Mouse (Mus musculus) ovary, postnatal 14 days (tissue): ENCODE measurements around the gene Gatad2b.

Source experiments
- DNase-seq: peaks from one replicate; pipeline ENCODE4 v3.0.0; 2022; ENCODE audit warnings: low spot score

The Gatad2b gene

DNA sequence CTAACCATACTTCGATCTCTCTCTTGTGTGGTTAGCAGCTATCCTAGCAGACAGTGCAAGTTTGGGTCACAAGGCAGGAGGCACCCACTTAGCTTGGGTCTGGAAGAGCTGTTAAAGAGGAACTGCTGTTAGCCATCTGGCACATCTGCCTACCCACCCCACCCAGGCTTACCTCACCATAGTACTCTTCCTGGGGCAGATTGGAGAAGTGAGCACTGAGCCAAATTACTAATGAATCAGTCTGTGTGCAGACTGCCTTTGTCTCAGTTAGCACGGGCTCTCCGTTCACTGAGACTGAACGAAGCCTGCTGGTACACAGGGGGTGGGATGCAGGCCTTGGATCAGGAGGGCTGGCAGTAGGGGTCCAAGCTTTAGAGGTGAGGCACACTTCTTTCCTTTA lies 90.7 kb downstream of the Gatad2b start:
- no peak for DNase-seq

GRCm38 (mm10) chr3:90384851-90385375 lies 91.9 kb downstream of the Gatad2b start:
- no peak for DNase-seq

- DNase-seq: no peak
Observed at GRCm38 (mm10) chr3:90386817-90387216, 93.8 kb downstream of the Gatad2b start.

DNA sequence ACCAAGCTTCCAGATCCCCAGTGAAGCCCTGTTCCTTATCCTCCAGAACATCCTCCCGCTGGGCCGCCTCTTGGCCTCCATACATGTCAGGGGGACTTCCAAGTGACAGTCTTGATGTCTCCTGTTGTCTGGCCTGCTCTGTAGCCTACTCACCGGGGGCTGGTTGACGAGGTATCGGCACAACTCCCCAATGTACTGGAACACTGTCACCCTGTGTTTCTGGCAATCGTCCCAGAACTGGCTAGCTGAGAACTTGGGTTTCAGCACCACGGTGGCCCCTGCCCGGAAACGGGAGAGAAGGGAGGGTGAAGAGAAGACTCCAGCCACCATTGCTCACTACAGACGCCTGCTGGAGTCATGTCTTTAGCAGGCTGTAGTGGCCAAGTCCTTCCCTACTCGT lies 94.5 kb downstream of the Gatad2b start:
- DNase-seq: no peak

- no peak for DNase-seq
Observed at GRCm38 (mm10) chr3:90388192-90388591, 95.2 kb downstream of the Gatad2b start.

DNA sequence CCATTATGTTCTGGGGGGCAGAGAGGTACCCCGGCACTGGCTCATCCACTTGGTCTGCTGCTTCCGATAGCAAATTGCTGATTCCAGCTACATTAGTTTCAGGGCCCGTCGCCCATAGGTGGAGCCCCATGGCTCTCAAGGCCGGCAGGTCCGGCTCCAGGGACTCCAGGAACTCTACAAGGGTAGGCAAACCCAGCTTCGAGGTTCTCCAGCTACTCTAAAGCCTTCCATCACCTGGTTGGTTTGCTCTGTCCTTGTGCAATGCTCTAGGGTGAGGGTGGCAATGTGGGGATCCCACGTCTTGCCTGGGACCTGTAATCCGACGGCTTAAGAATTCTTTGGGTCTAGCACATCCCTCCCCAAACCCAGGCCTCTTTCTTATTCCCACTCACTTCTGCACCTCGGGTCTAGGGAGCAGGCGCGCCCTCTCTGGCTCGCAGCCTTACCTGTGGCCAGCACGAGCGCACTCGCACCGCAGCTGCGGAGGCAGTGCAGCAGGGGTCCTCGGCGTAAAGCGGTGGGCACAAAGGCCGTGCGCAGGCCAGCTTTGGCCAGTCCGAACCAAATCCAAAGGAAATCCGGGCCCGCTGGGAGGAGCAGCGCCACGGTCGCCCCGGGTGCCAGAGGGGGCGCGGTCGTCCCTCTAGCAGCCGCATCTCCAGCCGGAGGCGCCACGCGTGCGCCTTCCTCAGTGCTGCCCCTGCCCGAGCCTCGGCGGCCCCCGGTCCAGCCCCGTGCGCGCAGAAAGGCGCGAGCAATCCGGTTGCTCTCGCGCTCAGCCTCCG lies 95.9 kb downstream of the Gatad2b start:
- peak; percentile 42 for DNase-seq

GRCm38 (mm10) chr3:90389511-90390490 lies 96.8 kb downstream of the Gatad2b start, which contains the start of gene Slc27a3:
Gene Slc27a3, minus strand, starts transcription at chr3:90389938.
- no peak for DNase-seq

DNA sequence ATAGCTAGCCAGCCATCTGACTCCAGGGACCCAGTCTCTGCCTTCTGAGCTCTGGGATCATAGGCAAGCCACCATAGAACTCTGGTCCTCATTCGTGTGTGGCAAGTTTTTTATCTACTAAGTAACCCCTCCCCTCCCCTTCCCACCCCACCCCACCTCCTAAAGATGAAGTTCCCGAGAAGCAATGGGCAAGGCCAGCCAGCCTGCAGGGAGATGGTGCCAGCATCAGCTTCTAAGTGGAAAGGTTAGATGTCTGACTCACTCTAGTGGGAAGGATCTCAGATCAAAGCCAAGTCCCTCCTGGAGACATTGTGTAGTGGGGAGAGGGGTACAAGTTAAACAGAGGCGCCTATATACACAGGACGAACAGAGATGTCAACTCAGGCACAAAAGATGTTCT lies 98.0 kb downstream of the Gatad2b start:
- DNase-seq: no peak

- no peak for DNase-seq
Observed at GRCm38 (mm10) chr3:90391941-90392340, 99.0 kb downstream of the Gatad2b start.

DNA sequence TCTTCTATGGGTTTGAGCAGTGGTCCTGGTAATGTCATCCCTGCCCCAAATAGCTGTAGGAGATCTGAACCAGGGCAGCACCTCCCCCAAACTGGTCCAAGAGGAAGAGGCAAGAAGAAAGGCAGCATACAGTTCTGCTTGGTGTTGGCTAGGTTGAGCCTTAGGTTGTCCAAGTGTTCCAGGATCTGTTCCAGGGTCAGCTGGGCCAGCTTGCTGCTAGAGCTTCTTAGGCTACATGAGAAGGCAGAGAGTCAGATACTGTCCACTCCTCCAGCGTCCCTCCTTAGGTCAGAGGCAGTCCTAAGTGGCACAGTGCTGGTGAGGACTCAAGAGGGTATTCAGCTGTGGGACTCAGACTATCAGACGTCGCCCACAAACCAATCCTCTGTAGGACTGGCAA lies 99.7 kb downstream of the Gatad2b start:
- DNase-seq: no peak

GRCm38 (mm10) chr3:90395629-90396028 lies 102.7 kb downstream of the Gatad2b start:
- DNase-seq: no peak

DNA sequence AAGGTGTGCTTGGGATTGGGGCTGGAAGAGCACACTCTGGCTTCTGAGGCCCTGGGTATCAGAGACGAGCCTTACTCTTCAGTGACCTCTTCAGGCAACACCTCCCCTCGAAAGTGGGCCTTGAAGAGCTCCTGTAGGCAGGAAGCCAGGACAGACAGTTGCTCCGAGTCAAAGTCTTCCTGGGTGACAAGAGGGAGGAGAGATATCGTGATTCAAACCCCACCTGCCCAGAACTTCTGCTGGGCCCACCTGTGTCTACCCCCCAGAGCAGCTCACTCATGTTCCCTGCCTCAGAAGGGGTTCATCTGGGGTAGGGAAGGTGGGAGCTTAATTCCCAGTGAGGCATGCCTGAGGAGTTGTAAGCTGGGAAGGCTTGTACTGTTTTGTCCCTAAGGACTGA lies 108.0 kb downstream of the Gatad2b start:
- DNase-seq: no peak

GRCm38 (mm10) chr3:90404121-90404520 lies 111.1 kb downstream of the Gatad2b start:
- no peak for DNase-seq

- DNase-seq: no peak
Observed at GRCm38 (mm10) chr3:90404609-90405008, 111.6 kb downstream of the Gatad2b start.

DNA sequence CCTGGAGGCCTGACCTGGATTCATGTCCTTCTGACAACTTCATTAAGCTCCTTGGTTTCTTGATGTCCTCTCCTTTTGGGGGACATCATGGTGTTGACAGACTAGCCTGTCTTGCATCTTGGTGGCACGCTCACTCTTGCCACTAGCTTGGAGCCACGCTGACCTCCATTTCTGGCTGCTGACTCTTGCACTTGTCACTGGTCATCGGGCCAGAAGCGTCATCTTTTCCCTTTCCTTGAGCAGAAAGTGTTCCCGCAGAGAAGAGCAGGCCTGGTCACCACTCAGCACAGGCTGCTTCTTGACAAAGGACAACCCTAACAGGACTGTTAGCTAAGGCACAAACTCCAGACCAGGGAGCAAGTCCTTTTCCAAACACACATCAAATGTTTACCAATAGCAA lies 113.4 kb downstream of the Gatad2b start:
- DNase-seq: no peak

DNA sequence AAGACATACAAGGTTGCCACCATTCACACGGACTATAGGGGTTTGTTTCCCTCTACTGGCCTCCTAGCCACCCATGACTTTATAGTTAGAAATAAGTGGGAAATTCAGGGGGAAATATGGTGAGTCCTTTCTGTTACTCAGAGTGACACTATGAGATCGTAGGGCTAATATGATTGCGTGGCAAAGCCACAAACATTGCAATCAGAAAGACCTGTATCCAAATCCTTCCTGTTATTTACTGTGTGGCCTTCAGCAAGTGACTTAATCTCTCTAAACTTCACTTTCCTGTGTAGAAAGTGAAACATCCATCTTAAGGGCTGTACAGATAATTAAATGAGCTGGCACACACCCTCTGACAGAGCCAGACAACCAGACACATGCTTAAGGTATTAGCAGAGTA lies 115.7 kb downstream of the Gatad2b start:
- DNase-seq: no peak

- peak; percentile 75 for DNase-seq
Observed at GRCm38 (mm10) chr3:90412312-90413010, 119.5 kb downstream of the Gatad2b start.

DNA sequence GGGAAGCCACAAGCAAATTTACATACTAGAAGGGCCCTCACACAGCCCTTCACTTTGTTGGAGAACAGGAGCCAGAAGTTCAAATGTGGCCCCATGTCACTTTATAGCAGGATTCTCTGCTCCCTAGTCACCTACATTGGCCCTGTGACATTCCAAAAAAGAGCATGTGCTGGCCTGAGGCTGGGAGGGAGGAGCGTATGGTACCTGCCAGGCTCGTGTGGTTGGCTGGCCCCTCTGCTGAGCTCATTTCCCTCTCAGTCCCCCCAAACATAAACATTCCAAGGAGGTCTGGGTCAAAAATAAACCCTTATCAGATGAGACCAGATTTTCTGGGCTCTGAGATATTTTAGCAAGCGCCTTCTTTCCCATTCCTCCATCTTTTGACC lies 120.0 kb downstream of the Gatad2b start:
- no peak for DNase-seq
